Mouse (Mus musculus): ENCODE measurements at regions not wholly inside any gene's neighbourhood (a gene's known extent, or its start where the extent isn't known, plus 50 kb on each side); places are given as distances from the start of the nearest gene placed in this dataset.

GRCm38 (mm10) chr5:64714221-64714653 lies 89.0 kb upstream of the Klf3 start:
- Histone ChIP-seq H3K27me3 (no peaks in the 10 kb centered on the region), H3K4me3 (replicated peaks) (no peak overlapping the region), H3K4me2 (peak overlapping the region; percentile 61), H3K9ac (no peak overlapping the region), H3K9me3 (replicated peaks) (no peaks in the 10 kb centered on the region), H3K27ac (replicated peaks) (peak overlapping the region; percentile 76), H3K4me1 (replicated peaks) (peaks cover 51% of the 10 kb centered on the region), H3K36me3 (replicated peaks) (no peaks in the 10 kb centered on the region)
- 78% methylated on average over 10 of the region's 10 CpGs for WGBS (ENCODE audit: insufficient replicate concordance)
- ATAC-seq (ENCODE audit: insufficient read depth), result peak; percentile 27

- Histone ChIP-seq H3K4me1 (replicated peaks) (peaks cover 51% of the 10 kb centered on the region), H3K4me3 (replicated peaks) (no peak overlapping the region; the same call in 1 of the 2 replicates), H3K9me3 (replicated peaks) (no peaks in the 10 kb centered on the region), H3K27ac (replicated peaks) (peak overlapping the region; percentile 76), H3K9ac (0 out of 2 replicates have a peak overlapping the region, but pooled peaks have one; percentile 1), H3K36me3 (replicated peaks) (no peaks in the 10 kb centered on the region), H3K27me3 (no peaks in the 10 kb centered on the region), H3K4me2 (peak overlapping the region; percentile 61)
- WGBS (ENCODE audit: insufficient replicate concordance), result 28% methylated on average over 7 of the region's 7 CpGs
- peak; percentile 98 for ATAC-seq (ENCODE audit: insufficient read depth)
These were observed 88.5 kb upstream of the Klf3 start for GRCm38 (mm10) chr5:64714710-64715109.

GRCm38 (mm10) chr5:64716551-64716950 lies 86.6 kb upstream of the Klf3 start:
- Histone ChIP-seq H3K4me1 (replicated peaks) (peaks cover 41% of the 10 kb centered on the region), H3K9me3 (replicated peaks) (no peaks in the 10 kb centered on the region), H3K27me3 (no peaks in the 10 kb centered on the region), H3K4me2 (no peak overlapping the region), H3K36me3 (replicated peaks) (no peaks in the 10 kb centered on the region), H3K27ac (replicated peaks) (0 out of 2 replicates have a peak overlapping the region, but pooled peaks have one; percentile 30), H3K4me3 (replicated peaks) (no peak overlapping the region), H3K9ac (no peak overlapping the region)
- WGBS (ENCODE audit: insufficient replicate concordance), result 62% methylated on average over 4 of the region's 4 CpGs
- no peak for ATAC-seq (ENCODE audit: insufficient read depth)

GRCm38 (mm10) chr5:64722211-64722610 lies 81.0 kb upstream of the Klf3 start:
- no peaks in the 10 kb centered on the region for H3K36me3 ChIP-seq (replicated peaks)
- H3K4me2 ChIP-seq, result no peak overlapping the region
- H3K4me1 ChIP-seq (replicated peaks), result no peaks in the 10 kb centered on the region
- no peaks in the 10 kb centered on the region for H3K27me3 ChIP-seq
- H3K9me3 ChIP-seq (replicated peaks), result no peaks in the 10 kb centered on the region
- no peak overlapping the region for H3K9ac ChIP-seq
- no peak overlapping the region for H3K27ac ChIP-seq (replicated peaks)
- no peak for ATAC-seq (ENCODE audit: insufficient read depth)
- H3K4me3 ChIP-seq (replicated peaks), result no peak overlapping the region

- no peaks in the 10 kb centered on the region for H3K4me1 ChIP-seq (replicated peaks)
- H3K9me3 ChIP-seq (replicated peaks), result no peaks in the 10 kb centered on the region
- no peak overlapping the region for H3K27ac ChIP-seq (replicated peaks)
- H3K36me3 ChIP-seq (replicated peaks), result no peaks in the 10 kb centered on the region
- no peak for ATAC-seq (ENCODE audit: insufficient read depth)
- 69% methylated on average over 2 of the region's 2 CpGs for WGBS (ENCODE audit: insufficient replicate concordance)
- H3K27me3 ChIP-seq, result no peaks in the 10 kb centered on the region
- H3K9ac ChIP-seq, result no peak overlapping the region
- H3K4me2 ChIP-seq, result no peak overlapping the region
- H3K4me3 ChIP-seq (replicated peaks), result no peak overlapping the region
These were observed 75.3 kb upstream of the Klf3 start for GRCm38 (mm10) chr5:64727847-64728246.

- ATAC-seq (ENCODE audit: insufficient read depth), result no peak
- H3K9ac ChIP-seq, result no peak overlapping the region
- 67% methylated on average over 3 of the region's 3 CpGs for WGBS (ENCODE audit: insufficient replicate concordance)
- no peaks in the 10 kb centered on the region for H3K9me3 ChIP-seq (replicated peaks)
- no peak overlapping the region for H3K4me2 ChIP-seq
- H3K27me3 ChIP-seq, result no peaks in the 10 kb centered on the region; the same call in 1 of the 2 replicates
- no peaks in the 10 kb centered on the region for H3K36me3 ChIP-seq (replicated peaks)
- no peak overlapping the region for H3K27ac ChIP-seq (replicated peaks)
- H3K4me3 ChIP-seq (replicated peaks), result no peak overlapping the region
- H3K4me1 ChIP-seq (replicated peaks), result no peaks in the 10 kb centered on the region
These were observed 70.8 kb upstream of the Klf3 start for GRCm38 (mm10) chr5:64732356-64732755.

GRCm38 (mm10) chr5:64736985-64737384 lies 66.2 kb upstream of the Klf3 start:
- H3K9ac ChIP-seq, result no peak overlapping the region
- no peaks in the 10 kb centered on the region; the same call in 1 of the 2 replicates for H3K27me3 ChIP-seq
- H3K4me1 ChIP-seq (replicated peaks), result peaks cover 10% of the 10 kb centered on the region; the same call in 1 of the 2 replicates
- H3K9me3 ChIP-seq (replicated peaks), result no peaks in the 10 kb centered on the region
- no peak overlapping the region for H3K27ac ChIP-seq (replicated peaks)
- ATAC-seq (ENCODE audit: insufficient read depth), result no peak
- H3K36me3 ChIP-seq (replicated peaks), result no peaks in the 10 kb centered on the region
- H3K4me3 ChIP-seq (replicated peaks), result no peak overlapping the region
- H3K4me2 ChIP-seq, result no peak overlapping the region

- Histone ChIP-seq H3K27me3 (no peaks in the 10 kb centered on the region; the same call in 1 of the 2 replicates), H3K4me1 (replicated peaks) (peaks cover 10% of the 10 kb centered on the region; the same call in 1 of the 2 replicates), H3K9me3 (replicated peaks) (no peaks in the 10 kb centered on the region), H3K9ac (no peak overlapping the region), H3K27ac (replicated peaks) (no peak overlapping the region), H3K4me3 (replicated peaks) (no peak overlapping the region), H3K4me2 (no peak overlapping the region), H3K36me3 (replicated peaks) (no peaks in the 10 kb centered on the region)
- WGBS (ENCODE audit: insufficient replicate concordance), result 63% methylated on average over 11 of the region's 11 CpGs
- ATAC-seq (ENCODE audit: insufficient read depth), result no peak
These were observed 65.0 kb upstream of the Klf3 start for GRCm38 (mm10) chr5:64738096-64738780.

GRCm38 (mm10) chr5:64738781-64739310 lies 64.3 kb upstream of the Klf3 start:
- Histone ChIP-seq H3K4me2 (no peak overlapping the region), H3K9me3 (replicated peaks) (no peaks in the 10 kb centered on the region), H3K4me1 (replicated peaks) (peaks cover 10% of the 10 kb centered on the region; the same call in 1 of the 2 replicates), H3K27me3 (no peaks in the 10 kb centered on the region; the same call in 1 of the 2 replicates), H3K9ac (no peak overlapping the region), H3K36me3 (replicated peaks) (no peaks in the 10 kb centered on the region), H3K4me3 (replicated peaks) (no peak overlapping the region), H3K27ac (replicated peaks) (no peak overlapping the region)
- ATAC-seq (ENCODE audit: insufficient read depth), result no peak
- WGBS (ENCODE audit: insufficient replicate concordance), result 48% methylated on average over 10 of the region's 10 CpGs

- Histone ChIP-seq H3K4me2 (no peak overlapping the region), H3K27me3 (no peaks in the 10 kb centered on the region), H3K9me3 (replicated peaks) (no peaks in the 10 kb centered on the region), H3K9ac (no peak overlapping the region), H3K4me1 (replicated peaks) (peaks cover 12% of the 10 kb centered on the region; the same call in 1 of the 2 replicates), H3K36me3 (replicated peaks) (no peaks in the 10 kb centered on the region), H3K4me3 (replicated peaks) (no peak overlapping the region), H3K27ac (replicated peaks) (no peak overlapping the region)
- ATAC-seq (ENCODE audit: insufficient read depth), result no peak
- 57% methylated on average over 15 of the region's 15 CpGs for WGBS (ENCODE audit: insufficient replicate concordance)
These were observed 63.6 kb upstream of the Klf3 start for GRCm38 (mm10) chr5:64739311-64740261.

GRCm38 (mm10) chr5:64744041-64744440 lies 59.1 kb upstream of the Klf3 start:
- Histone ChIP-seq H3K9me3 (replicated peaks) (no peaks in the 10 kb centered on the region), H3K4me2 (no peak overlapping the region), H3K4me1 (replicated peaks) (peaks cover 15% of the 10 kb centered on the region; the same call in 1 of the 2 replicates), H3K9ac (no peak overlapping the region), H3K36me3 (replicated peaks) (no peaks in the 10 kb centered on the region), H3K27me3 (no peaks in the 10 kb centered on the region), H3K27ac (replicated peaks) (no peak overlapping the region), H3K4me3 (replicated peaks) (no peak overlapping the region)
- no peak for ATAC-seq (ENCODE audit: insufficient read depth)
- 72% methylated on average over 4 of the region's 4 CpGs for WGBS (ENCODE audit: insufficient replicate concordance)

Measured in liver, embryonic 15.5 days (tissue).